Mouse (Mus musculus) C2C12 (cell line): ENCODE data around the gene Drg1. TPM values are rescaled to one million over a fixed set of nuclear protein-coding genes. Genes with fewer than 3 reads are reported as not detected.

Experiments
- H3K27me3 ChIP-seq: one replicate; pipeline ENCODE4 v1.6.1; 2011; ENCODE audit not compliant: control insufficient read depth, insufficient read depth, insufficient read length
- H3K36me3 ChIP-seq: one replicate; pipeline ENCODE4 v1.6.1; 2011; ENCODE audit not compliant: control insufficient read depth, insufficient read depth
- H3K4me3 ChIP-seq: one replicate; pipeline ENCODE4 v1.5.1; 2011; ENCODE audit warnings: mild to moderate bottlenecking, control low read depth; ENCODE audit not compliant: poor library complexity, insufficient read depth, severe bottlenecking
- H3K79me2 ChIP-seq: one replicate; pipeline ENCODE4 v1.6.1; 2011; ENCODE audit not compliant: control insufficient read depth, insufficient read depth
- H3K79me3 ChIP-seq: one replicate; pipeline ENCODE4 v1.6.1; 2011; ENCODE audit warnings: low read depth, control low read depth
- H3ac ChIP-seq: one replicate; pipeline ENCODE3; 2011; ENCODE audit warnings: low read depth; ENCODE audit not compliant: control insufficient read depth, insufficient read length
- CEBPB ChIP-seq: IDR thresholded peaks from one replicate; pipeline ENCODE4 v1.6.1; 2011; ENCODE audit warnings: low read depth, mild to moderate bottlenecking, control low read depth, moderate library complexity
- CTCF ChIP-seq: IDR thresholded peaks from one replicate; pipeline ENCODE4 v1.5.1; 2011; ENCODE audit not compliant: control insufficient read depth, insufficient read depth, insufficient read length
- FOSL1 ChIP-seq: IDR thresholded peaks from one replicate; pipeline ENCODE4 v1.8.0; 2011; ENCODE audit warnings: mild to moderate bottlenecking, low read length; ENCODE audit not compliant: poor library complexity, insufficient read depth, severe bottlenecking
- MAX ChIP-seq: IDR thresholded peaks from one replicate; pipeline ENCODE4 v1.6.1; 2011; ENCODE audit warnings: mild to moderate bottlenecking, control low read depth
- MYOD1 ChIP-seq: IDR thresholded peaks from one replicate; pipeline ENCODE4 v1.6.1; 2011; ENCODE audit warnings: low read depth; ENCODE audit not compliant: control insufficient read depth, insufficient read length
- MYOG ChIP-seq: IDR thresholded peaks from one replicate; pipeline ENCODE4 v1.6.1; 2011; ENCODE audit not compliant: control insufficient read depth, insufficient read length; ENCODE audit errors: extremely low read depth
- USF1 ChIP-seq: IDR thresholded peaks from one replicate; pipeline ENCODE4 v1.6.1; 2011; ENCODE audit warnings: low read depth, mild to moderate bottlenecking, control low read depth, moderate library complexity
- polyA plus RNA-seq: library from polyadenylated mRNA; unstranded; fragments of >200 nt; fragmentation: generic; extraction: Trizol; gene quantifications from one replicate; pipeline ENCODE4 v1.2.1, GENCODE M21; 2012; ENCODE audit warnings: missing spikeins

The Drg1 gene
- polyA plus RNA-seq, 1 experiment, result 136 TPM

- no peak for TF ChIP-seq CEBPB
- no peak for TF ChIP-seq FOSL1
- TF ChIP-seq USF1, result no peak
- no peak for TF ChIP-seq MYOD1
- no peak for TF ChIP-seq MYOG
- no peak for TF ChIP-seq MAX
- no peak for TF ChIP-seq CTCF
- no peaks in the 10 kb centered on the region for H3K27me3 ChIP-seq
Observed at GRCm38 (mm10) chr11:3227113-3227512, 39.1 kb downstream of the Drg1 start.

GRCm38 (mm10) chr11:3223105-3223504, 43.1 kb downstream of the Drg1 start:
- Histone ChIP-seq H3ac (no peak overlapping the region), H3K79me3 (no peaks in the 10 kb centered on the region), H3K36me3 (peaks cover 92% of the 10 kb centered on the region), H3K27me3 (no peaks in the 10 kb centered on the region), H3K79me2 (peaks cover 16% of the 10 kb centered on the region), H3K4me3 (no peak overlapping the region)
- TF ChIP-seq CEBPB (no peak), CTCF (no peak), MAX (no peak), USF1 (no peak), FOSL1 (no peak), MYOD1 (no peak), MYOG (no peak)

More at GRCm38 (mm10) chr11:3227113-3227512, 39.1 kb downstream of the Drg1 start:
- Histone ChIP-seq H3K4me3 (no peak overlapping the region), H3ac (no peak overlapping the region), H3K79me2 (peaks cover 7% of the 10 kb centered on the region), H3K36me3 (peaks cover 91% of the 10 kb centered on the region), H3K79me3 (no peaks in the 10 kb centered on the region)

- no peak overlapping the region for H3K4me3 ChIP-seq
- peaks cover 91% of the 10 kb centered on the region for H3K79me2 ChIP-seq
- H3K36me3 ChIP-seq, result peaks cover 84% of the 10 kb centered on the region
- TF ChIP-seq USF1, result no peak
- TF ChIP-seq FOSL1, result no peak
- TF ChIP-seq CEBPB, result no peak
- no peak for TF ChIP-seq MYOD1
- TF ChIP-seq MAX, result no peak
- TF ChIP-seq MYOG, result no peak
- no peak for TF ChIP-seq CTCF
- no peak overlapping the region for H3ac ChIP-seq
- no peaks in the 10 kb centered on the region for H3K27me3 ChIP-seq
- H3K79me3 ChIP-seq, result peaks cover 61% of the 10 kb centered on the region
Observed at GRCm38 (mm10) chr11:3212526-3212925, 53.7 kb downstream of the Drg1 start.

- Histone ChIP-seq H3K79me3 (peaks cover 86% of the 10 kb centered on the region), H3K27me3 (no peaks in the 10 kb centered on the region), H3K36me3 (peaks cover 66% of the 10 kb centered on the region), H3K79me2 (peaks cover 90% of the 10 kb centered on the region), H3K4me3 (no peak overlapping the region), H3ac (no peak overlapping the region)
- no peak for TF ChIP-seq FOSL1
- no peak for TF ChIP-seq MYOD1
- TF ChIP-seq MYOG, result no peak
Observed at GRCm38 (mm10) chr11:3206783-3207182, 59.4 kb downstream of the Drg1 start.

GRCm38 (mm10) chr11:3205207-3205606, 61.0 kb downstream of the Drg1 start:
- Histone ChIP-seq H3K36me3 (peaks cover 57% of the 10 kb centered on the region), H3K79me3 (peaks cover 71% of the 10 kb centered on the region), H3K27me3 (no peaks in the 10 kb centered on the region), H3K79me2 (peaks cover 74% of the 10 kb centered on the region), H3K4me3 (no peak overlapping the region), H3ac (no peak overlapping the region)
- no peak for TF ChIP-seq CEBPB
- TF ChIP-seq MAX, result no peak
- no peak for TF ChIP-seq CTCF
- TF ChIP-seq MYOG, result no peak
- no peak for TF ChIP-seq MYOD1
- no peak for TF ChIP-seq FOSL1
- no peak for TF ChIP-seq USF1

- peaks cover 56% of the 10 kb centered on the region for H3K79me3 ChIP-seq
- H3ac ChIP-seq, result no peak overlapping the region
- peaks cover 43% of the 10 kb centered on the region for H3K36me3 ChIP-seq
- no peaks in the 10 kb centered on the region for H3K27me3 ChIP-seq
- TF ChIP-seq MAX (no peak), USF1 (no peak), CEBPB (no peak), MYOD1 (no peak), CTCF (no peak), FOSL1 (no peak), MYOG (no peak)
- H3K4me3 ChIP-seq, result peak overlapping the region; percentile 44
- peaks cover 60% of the 10 kb centered on the region for H3K79me2 ChIP-seq
Observed at GRCm38 (mm10) chr11:3203771-3204170, 62.4 kb downstream of the Drg1 start.
